Mouse (Mus musculus): ENCODE data around the gene Tlx3.

GRCm38 (mm10) chr11:33199117-33199514 lies 4.3 kb downstream of the Tlx3 start:
- TF ChIP-seq CTCF (IDR thresholded peaks at IDR 0.05; ENCODE audit: low read depth) (no peak), EP300 (optimal IDR thresholded peaks at IDR 0.05) (no peak)
